Mouse (Mus musculus): Measurements from ENCODE around the gene Sema6b.

Sema6b gene

DNA sequence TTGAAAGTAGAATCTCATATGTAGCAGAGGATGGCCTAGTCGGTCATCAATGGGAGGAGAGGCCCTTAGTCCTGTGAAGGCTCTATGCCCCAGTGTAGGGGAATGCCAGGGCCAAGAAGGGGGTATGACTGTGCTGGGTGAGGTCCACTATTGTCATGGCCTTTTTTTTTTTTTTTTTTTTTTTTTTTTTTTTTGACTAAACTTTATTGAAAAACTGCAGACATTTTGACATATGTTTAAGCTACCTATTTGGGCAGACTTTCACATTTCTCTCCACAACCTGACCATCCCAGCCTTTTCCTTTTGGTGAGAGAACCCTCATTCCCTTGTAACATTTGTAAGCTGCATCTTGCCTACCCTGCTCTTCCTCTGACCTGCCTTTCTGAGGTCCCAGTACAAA, 47.8 kb downstream of the Sema6b start:
- DNase-seq (ENCODE audit: low read depth), result peak; percentile 27

DNA sequence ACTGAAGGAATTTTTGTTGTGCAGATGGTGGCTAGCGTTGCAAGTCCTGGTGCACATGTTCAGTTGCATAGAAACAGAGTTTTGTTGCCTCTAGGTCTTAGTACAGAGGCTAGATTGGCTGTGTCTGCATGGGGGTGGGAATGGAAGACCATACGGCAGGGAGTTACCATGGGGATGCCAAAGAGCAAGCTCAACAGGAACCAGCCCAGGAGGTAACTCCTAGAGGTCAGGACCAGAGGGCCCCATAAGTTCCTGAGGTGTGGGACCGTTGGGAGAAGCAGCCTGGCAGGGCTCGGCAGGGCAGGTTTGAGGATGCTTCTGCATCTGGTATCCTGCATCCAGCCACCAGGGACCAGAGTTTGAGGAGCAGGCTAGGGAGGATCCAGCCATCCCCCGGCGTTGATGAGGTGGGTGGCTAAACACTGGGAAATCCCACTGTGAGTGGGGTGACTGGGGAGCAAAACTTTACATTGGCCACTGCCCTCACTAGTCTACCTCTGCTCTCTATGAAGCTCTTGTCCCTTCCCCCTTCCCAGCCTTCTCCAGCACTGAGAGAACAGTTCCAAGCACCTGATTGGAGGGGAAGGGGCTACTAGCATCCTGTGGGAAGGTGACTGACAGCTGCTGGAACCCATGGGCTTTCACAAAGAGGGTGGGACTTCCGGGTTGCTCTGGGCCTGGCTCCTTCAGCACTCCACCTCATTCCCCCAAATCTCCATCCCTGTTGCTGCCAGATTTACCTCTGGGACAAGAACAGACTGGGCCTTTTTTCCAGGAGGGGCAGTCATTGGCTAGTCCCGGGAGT, 59.2 kb downstream of the Sema6b start:
- DNase-seq (ENCODE audit: low read depth), result no peak

DNA sequence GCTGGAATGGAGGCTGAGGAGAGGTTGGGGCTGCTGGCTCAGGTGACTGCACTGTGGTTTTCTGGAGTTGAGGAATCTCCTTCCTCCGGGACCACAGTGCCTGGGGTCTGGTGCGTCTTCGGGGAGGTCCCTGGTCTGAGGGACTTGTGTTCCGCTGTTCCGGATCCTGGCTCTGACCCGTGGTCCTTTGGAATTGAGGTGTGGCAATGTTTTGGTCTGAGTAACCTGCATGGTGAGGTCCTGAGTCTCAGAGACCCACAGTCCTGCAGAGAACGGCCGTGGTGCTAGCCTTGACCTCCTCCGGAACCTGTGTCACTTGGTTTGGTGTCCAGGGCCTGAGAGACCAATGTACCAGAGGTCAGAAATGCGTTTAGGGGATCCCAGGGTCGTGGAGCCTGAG, 60.2 kb downstream of the Sema6b start:
- DNase-seq (ENCODE audit: low read depth), result peak; percentile 45

DNA sequence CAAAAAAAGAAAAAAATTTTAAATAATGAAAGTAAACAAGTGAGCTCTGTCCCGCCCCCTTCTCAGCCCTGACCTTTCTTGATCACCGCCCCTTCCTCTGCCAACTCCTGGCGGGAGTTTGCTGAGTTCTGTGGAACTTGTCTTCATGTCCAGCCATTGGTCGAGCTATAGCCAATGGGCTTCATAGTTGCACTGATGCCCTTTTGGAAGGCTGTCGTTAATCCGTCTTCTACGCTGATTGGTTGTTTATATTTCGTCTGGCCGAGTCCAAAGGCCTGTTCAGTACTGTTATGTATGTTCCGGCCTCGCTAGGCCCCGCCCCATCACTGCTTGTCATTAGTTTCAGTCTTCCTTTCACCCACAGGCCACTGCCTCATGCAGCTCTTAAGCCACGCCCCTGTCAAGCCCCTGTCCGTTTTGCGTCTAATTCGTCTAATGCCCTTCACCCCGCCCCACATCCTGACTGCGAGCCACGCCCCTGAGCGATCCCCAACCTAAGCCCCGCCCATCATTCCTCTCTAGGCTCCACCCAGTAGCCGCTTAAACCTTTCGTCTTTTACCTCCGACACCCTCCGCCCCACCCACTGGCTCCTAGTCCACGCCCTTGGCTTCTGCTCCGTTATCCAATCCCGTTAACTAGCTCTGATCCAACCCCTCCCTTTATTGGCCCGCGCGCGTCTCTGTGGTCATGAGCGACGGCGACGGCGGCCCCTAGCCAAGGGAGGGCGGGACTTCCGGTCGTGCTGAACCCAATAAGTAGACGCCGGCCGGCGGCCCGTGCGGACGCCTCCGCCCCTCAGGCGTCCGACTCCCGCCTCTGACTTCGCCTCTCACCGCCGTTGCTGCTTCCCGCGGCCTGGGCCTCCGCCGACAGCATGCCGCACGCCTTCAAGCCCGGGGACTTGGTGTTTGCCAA, 61.0 kb downstream of the Sema6b start, which contains the start of gene Hdgfl2:
TSS of gene Hdgfl2 (plus strand) at position 755 of the 916 bp plus-strand sequence.
- DNase-seq (ENCODE audit: low read depth), result peak; percentile 100

DNA sequence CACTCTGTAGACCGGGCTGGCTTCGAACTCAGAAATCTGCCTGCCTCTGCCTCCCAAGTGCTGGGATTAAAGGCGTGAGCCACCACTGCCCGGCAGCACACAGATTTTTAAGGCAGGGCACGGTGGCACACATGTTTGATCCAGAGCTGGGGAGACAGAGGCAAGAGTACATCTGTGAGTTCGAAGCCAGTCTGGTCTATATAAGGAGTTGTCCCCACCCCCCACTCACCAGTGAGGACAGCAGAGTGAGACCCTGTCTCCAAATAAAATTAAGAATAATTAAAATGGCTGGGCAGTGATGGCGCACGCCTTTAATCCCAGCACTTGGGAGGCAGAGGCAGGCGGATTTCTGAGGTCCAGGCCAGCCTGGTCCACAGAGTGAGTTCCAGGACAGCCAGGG, 61.8 kb downstream of the Sema6b start:
- peak; percentile 37 for DNase-seq (ENCODE audit: low read depth)

DNA sequence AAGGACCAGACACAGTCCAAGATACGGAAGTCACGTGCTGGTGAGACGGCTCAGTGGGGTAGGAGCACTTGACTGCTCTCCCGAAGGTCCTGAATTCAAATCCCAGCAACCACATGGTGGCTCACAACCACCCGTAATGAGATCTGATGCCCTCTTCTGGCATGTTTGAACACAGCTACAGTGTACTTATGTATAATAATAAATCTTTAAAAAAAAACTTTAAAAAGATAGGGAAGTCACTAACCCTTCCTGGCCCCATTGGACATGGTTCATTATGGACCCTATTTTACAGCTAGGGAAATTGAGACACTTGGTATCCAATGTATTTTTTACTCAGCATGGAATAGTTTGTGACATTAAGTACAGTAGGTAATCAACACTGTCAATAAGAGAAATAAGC, 62.6 kb downstream of the Sema6b start:
- DNase-seq (ENCODE audit: low read depth), result no peak

DNA sequence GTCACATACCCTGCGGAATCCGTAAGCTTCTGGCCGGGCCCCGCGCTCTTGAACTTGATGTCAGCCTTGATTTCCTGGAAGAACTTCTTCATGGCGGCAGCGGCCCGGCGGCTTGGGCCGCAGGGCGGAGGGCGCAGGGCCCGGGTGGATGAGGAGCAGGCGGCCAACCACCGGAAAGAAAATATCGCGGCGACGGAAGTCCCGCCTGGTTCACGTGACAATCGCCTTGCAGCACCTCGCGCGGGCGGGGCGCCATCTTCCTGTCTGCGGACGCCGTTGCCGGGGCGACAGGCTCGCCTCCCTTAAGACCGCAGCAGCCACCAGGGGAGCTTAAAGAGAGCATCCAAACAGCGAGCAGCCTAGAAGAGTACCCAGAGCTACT, 65.3 kb downstream of the Sema6b start, which contains the start of gene Ubxn6:
TSS of gene Ubxn6 (minus strand) at position 202 of the 382 bp plus-strand sequence.
- peak; percentile 97 for DNase-seq (ENCODE audit: low read depth)

DNA sequence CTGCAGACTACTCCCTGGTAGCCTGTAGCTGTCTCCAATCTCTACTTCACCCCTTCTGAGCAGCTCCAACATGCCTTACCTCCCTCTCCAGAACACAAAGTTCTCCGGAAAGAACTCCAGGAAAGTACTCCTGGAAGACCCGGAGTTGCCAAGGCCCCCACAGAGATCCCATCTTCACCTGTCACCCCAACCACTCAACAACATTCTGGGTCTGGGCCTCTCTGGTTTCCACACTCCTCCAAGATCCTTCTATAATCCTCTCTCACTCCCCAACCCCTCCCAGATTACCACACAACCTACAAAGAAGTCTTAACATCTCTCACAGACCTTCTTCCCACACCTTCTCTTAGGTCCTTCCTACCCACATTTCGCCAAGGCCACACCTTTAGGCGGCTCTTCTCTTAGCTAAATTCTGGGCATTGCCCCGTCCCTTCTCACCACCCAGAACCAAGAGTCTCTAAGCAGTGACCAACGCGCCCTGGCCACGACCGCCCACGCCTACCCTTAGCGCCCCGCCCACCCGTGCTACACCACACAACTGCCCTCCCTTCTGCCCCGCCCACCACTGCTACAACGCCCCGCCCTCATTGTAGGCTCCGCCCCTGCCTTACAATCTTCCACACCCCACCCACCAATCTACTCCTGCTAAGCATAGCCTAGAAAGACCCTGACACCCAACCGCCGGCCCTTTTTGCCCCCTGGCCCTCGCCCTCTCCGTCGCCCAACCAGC, 65.9 kb downstream of the Sema6b start:
- DNase-seq (ENCODE audit: low read depth), result peak; percentile 89
